Comparison of ENCODE assay signal across 8 mouse cellular contexts in the genomic region with DNA sequence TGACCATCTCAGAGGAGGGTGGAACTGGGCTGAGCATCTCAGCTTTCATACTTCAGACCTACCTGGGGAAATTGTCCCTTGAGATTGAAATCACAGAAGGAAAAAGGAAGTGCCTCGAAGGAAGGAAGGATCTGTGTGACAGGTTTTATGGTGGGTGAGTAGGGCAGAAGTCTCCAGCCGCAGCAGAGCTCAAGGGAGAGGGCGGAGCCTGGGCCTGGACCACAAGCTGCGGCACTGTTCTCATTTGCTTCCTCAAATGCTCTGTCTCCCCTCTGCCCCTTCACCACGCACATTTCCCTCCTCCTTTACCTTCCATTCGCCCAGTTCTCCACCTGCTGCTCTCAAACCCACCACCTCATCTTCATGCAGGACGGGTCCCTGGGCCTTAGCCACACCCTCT. TPM values are rescaled to one million over a fixed set of nuclear protein-coding genes. Genes with fewer than 3 reads are reported as not detected.
DNase-seq lines count a peak whose midpoint lies in the region; ATAC-seq and TF ChIP-seq lines count a peak whose summit lies in the region.

No protein-coding gene starts in this region.

- no peaks in the 10 kb centered on the region for H3K36me3 ChIP-seq in kidney, embryonic 15.5 days
- H3K36me3 ChIP-seq in kidney, adult 2 months (ENCODE audit: control insufficient read depth, insufficient read depth, low read length), result no peaks in the 10 kb centered on the region
- H3K36me3 ChIP-seq in liver, embryonic 13.5 days, result no peaks in the 10 kb centered on the region
- no peaks in the 10 kb centered on the region for H3K36me3 ChIP-seq in spleen, adult 2 months (ENCODE audit: control insufficient read depth, insufficient read depth, low read length)
- H3K36me3 ChIP-seq in midbrain, postnatal 0 days (ENCODE audit: insufficient read depth, low read length), result no peaks in the 10 kb centered on the region
- H3K36me3 ChIP-seq in midbrain, embryonic 11.5 days (ENCODE audit: control insufficient read depth, insufficient read depth, low read length), result no peaks in the 10 kb centered on the region

- DNase-seq in kidney, adult 2 months, result no peak
- no peak for DNase-seq in liver, embryonic 13.5 days
- peak; percentile 56 to 84 for DNase-seq in spleen, adult 2 months (ENCODE audit: low read depth in 1 of 2, low spot score in 2 of 2)
- no peak for DNase-seq in layer of hippocampus, adult 8-10 months (ENCODE audit: low spot score in 2 of 2)
- no peak for DNase-seq in midbrain, postnatal 0 days (ENCODE audit: low spot score)
- no peak for DNase-seq in midbrain, embryonic 11.5 days (ENCODE audit: low spot score, missing footprints)

- no peak overlapping the region for H3K4me3 ChIP-seq in kidney, embryonic 15.5 days (replicated peaks)
- no peak overlapping the region for H3K4me3 ChIP-seq in kidney, adult 2 months (ENCODE audit: insufficient read depth, low read depth, low read length)
- peak overlapping the region; percentile 3; the same call in 1 of the 2 replicates for H3K4me3 ChIP-seq in bone marrow macrophage, adult 2 months (ENCODE audit: insufficient read depth, low read length)
- H3K4me3 ChIP-seq in liver, embryonic 13.5 days (replicated peaks), result no peak overlapping the region
- peak overlapping the region; percentile 29; the same call in 1 of the 2 replicates for H3K4me3 ChIP-seq in spleen, adult 2 months (ENCODE audit: extremely low read depth, insufficient read depth, insufficient read length)
- no peak overlapping the region for H3K4me3 ChIP-seq in midbrain, postnatal 0 days (ENCODE audit: low read depth, low read length)
- no peak overlapping the region for H3K4me3 ChIP-seq in midbrain, embryonic 11.5 days (ENCODE audit: low read depth, low read length)

- no peak overlapping the region for H3K9ac ChIP-seq in kidney, embryonic 15.5 days
- no peak overlapping the region for H3K9ac ChIP-seq in liver, embryonic 13.5 days
- no peak overlapping the region for H3K9ac ChIP-seq in midbrain, postnatal 0 days (replicated peaks; ENCODE audit: low read length, poor library complexity, severe bottlenecking)
- H3K9ac ChIP-seq in midbrain, embryonic 11.5 days (ENCODE audit: low read length), result no peak overlapping the region

- TF ChIP-seq CTCF in kidney, adult 2 months (conservative IDR thresholded peaks at IDR 0.05; ENCODE audit: insufficient read depth, insufficient read length, low read depth, low read length), result no peak
- no peak for TF ChIP-seq CTCF in bone marrow macrophage, adult 2 months (IDR thresholded peaks at IDR 0.05; ENCODE audit: low read depth, low read length)
- no peak for TF ChIP-seq CTCF in spleen, adult 2 months (IDR thresholded peaks at IDR 0.05; ENCODE audit: extremely low read depth, insufficient read depth, insufficient read length, insufficient replicate concordance)
- TF ChIP-seq CTCF in midbrain, postnatal 0 days (IDR thresholded peaks at IDR 0.05), result no peak

- 12% methylated on average over 7 of the region's 7 CpGs for WGBS in kidney, embryonic 15.5 days
- WGBS in kidney, adult 2 months, result 25% methylated on average over 7 of the region's 7 CpGs
- 10% methylated on average over 7 of the region's 7 CpGs for WGBS in liver, embryonic 13.5 days (ENCODE audit: insufficient replicate concordance)
- 6% methylated on average over 7 of the region's 7 CpGs for WGBS in spleen, adult 2 months
- WGBS in midbrain, postnatal 0 days, result 31% methylated on average over 7 of the region's 7 CpGs
- 26% methylated on average over 7 of the region's 7 CpGs for WGBS in midbrain, embryonic 11.5 days

- no peaks in the 10 kb centered on the region for H3K9me3 ChIP-seq in kidney, embryonic 15.5 days (replicated peaks)
- no peaks in the 10 kb centered on the region for H3K9me3 ChIP-seq in liver, embryonic 13.5 days (replicated peaks)
- no peaks in the 10 kb centered on the region for H3K9me3 ChIP-seq in midbrain, postnatal 0 days (ENCODE audit: low read length)
- peaks cover 2% of the 10 kb centered on the region; the same call in 1 of the 2 replicates for H3K9me3 ChIP-seq in midbrain, embryonic 11.5 days (ENCODE audit: control insufficient read depth, low read length)

- peak overlapping the region; percentile 35 for H3K4me2 ChIP-seq in kidney, embryonic 15.5 days
- peak overlapping the region; percentile 26 for H3K4me2 ChIP-seq in liver, embryonic 13.5 days
- no peak overlapping the region for H3K4me2 ChIP-seq in midbrain, postnatal 0 days (ENCODE audit: low read depth, low read length, poor library complexity, severe bottlenecking)
- H3K4me2 ChIP-seq in midbrain, embryonic 11.5 days, result no peak overlapping the region

- H3K27me3 ChIP-seq in kidney, embryonic 15.5 days, result no peaks in the 10 kb centered on the region; the same call in 1 of the 2 replicates
- no peaks in the 10 kb centered on the region for H3K27me3 ChIP-seq in kidney, adult 2 months (replicated peaks; ENCODE audit: control insufficient read depth, insufficient read depth, low read length)
- no peaks in the 10 kb centered on the region for H3K27me3 ChIP-seq in liver, embryonic 13.5 days
- no peaks in the 10 kb centered on the region for H3K27me3 ChIP-seq in spleen, adult 2 months (ENCODE audit: control insufficient read depth, insufficient read depth, low read length)
- H3K27me3 ChIP-seq in midbrain, postnatal 0 days (ENCODE audit: insufficient read depth, low read length), result no peaks in the 10 kb centered on the region
- H3K27me3 ChIP-seq in midbrain, embryonic 11.5 days (ENCODE audit: control insufficient read depth, insufficient read depth, low read length), result no peaks in the 10 kb centered on the region

- peak; percentile 53; the same call in 1 of the 2 replicates for ATAC-seq in kidney, embryonic 15.5 days (replicated peaks; ENCODE audit: low FRiP score)
- no peak for ATAC-seq in liver, embryonic 13.5 days (ENCODE audit: low read depth)
- ATAC-seq in midbrain, postnatal 0 days (ENCODE audit: low FRiP score), result no peak
- ATAC-seq in midbrain, embryonic 11.5 days (ENCODE audit: low FRiP score), result no peak

- H3K27ac ChIP-seq in kidney, embryonic 15.5 days, result peak overlapping the region; percentile 71; the same call in 1 of the 2 replicates
- no peak overlapping the region for H3K27ac ChIP-seq in kidney, adult 2 months (ENCODE audit: insufficient read depth, low read depth, low read length)
- H3K27ac ChIP-seq in bone marrow macrophage, adult 2 months (ENCODE audit: insufficient read depth, low read depth, low read length), result no peak overlapping the region
- H3K27ac ChIP-seq in liver, embryonic 13.5 days, result no peak overlapping the region
- H3K27ac ChIP-seq in spleen, adult 2 months (ENCODE audit: insufficient read depth, low read length), result peak overlapping the region; percentile 83
- no peak overlapping the region for H3K27ac ChIP-seq in midbrain, postnatal 0 days (ENCODE audit: low read depth, low read length)
- H3K27ac ChIP-seq in midbrain, embryonic 11.5 days (ENCODE audit: low read depth, low read length), result no peak overlapping the region

- no peak for TF ChIP-seq POLR2A in kidney, adult 2 months (IDR thresholded peaks at IDR 0.05; ENCODE audit: low read depth, low read length)
- no peak for TF ChIP-seq POLR2A in bone marrow macrophage, adult 2 months (IDR thresholded peaks at IDR 0.05; ENCODE audit: borderline replicate concordance, low read depth, low read length)
- TF ChIP-seq POLR2A in spleen, adult 2 months (IDR thresholded peaks at IDR 0.05; ENCODE audit: low read depth, low read length), result peak; percentile 20; the same call in 1 of the 2 replicates

- peaks cover 31% of the 10 kb centered on the region for H3K4me1 ChIP-seq in kidney, embryonic 15.5 days
- H3K4me1 ChIP-seq in kidney, adult 2 months (ENCODE audit: control insufficient read depth, insufficient read depth, low read length), result no peaks in the 10 kb centered on the region
- peaks cover 9% of the 10 kb centered on the region for H3K4me1 ChIP-seq in bone marrow macrophage, adult 2 months (ENCODE audit: control insufficient read depth, insufficient read depth, low read length)
- H3K4me1 ChIP-seq in liver, embryonic 13.5 days (replicated peaks), result peaks cover 38% of the 10 kb centered on the region
- H3K4me1 ChIP-seq in spleen, adult 2 months (ENCODE audit: control insufficient read depth, insufficient read depth, insufficient read length), result peaks cover 18% of the 10 kb centered on the region; the same call in 1 of the 2 replicates
- H3K4me1 ChIP-seq in midbrain, postnatal 0 days (ENCODE audit: insufficient read depth, low read length), result no peaks in the 10 kb centered on the region
- H3K4me1 ChIP-seq in midbrain, embryonic 11.5 days (ENCODE audit: control insufficient read depth, insufficient read depth, low read length), result no peaks in the 10 kb centered on the region

RNA-seq across cellular contexts. Expression of a gene that starts 42.2 kb away (rescaled TPM):
- 33.1 and 33.8 TPM in 2 replicates for polyA plus RNA-seq in kidney, embryonic 15.5 days (2015; fragmentation: Nextera tagmentation; extraction: Ambion mirVana)
- polyA plus RNA-seq in kidney, adult 2 months (2012; rRNA removed), result 16.3 and 20.0 TPM in 2 replicates
- 69.2 and 82.2 TPM in 2 replicates for polyA plus RNA-seq in bone marrow macrophage, adult 2 months (2012; ENCODE audit: insufficient read depth, insufficient read length, missing spikeins)
- polyA plus RNA-seq in liver, embryonic 13.5 days (2015; fragmentation: Nextera tagmentation; extraction: Ambion mirVana), result 4.8 and 5.7 TPM in 2 replicates
- 45.7 and 63.3 TPM in 2 replicates for polyA plus RNA-seq in spleen, adult 2 months (2012; rRNA removed)
- total RNA-seq in layer of hippocampus, adult 8-10 months (2022), result 10 to 100 TPM; 22.9 to 29.1 (median 26.8) TPM
- 22.8 and 33.5 TPM in 2 replicates for total RNA-seq in midbrain, postnatal 0 days (2014; rRNA removed)
- polyA plus RNA-seq in midbrain, postnatal 0 days (2015; fragmentation: Nextera tagmentation; extraction: Ambion mirVana), result 5.4 and 6.1 TPM in 2 replicates
- 17.0 and 17.6 TPM in 2 replicates for polyA plus RNA-seq in midbrain, embryonic 11.5 days (2014; fragmentation: Nextera tagmentation; extraction: Ambion mirVana)

Comparison
In these comparisons a context has a peak if more than half of its experiments do, and no peak if none do; other contexts are left out.
1. H3K27ac ChIP-seq: peak in kidney, embryonic 15.5 days (single experiment) and spleen, adult 2 months (single experiment); none in kidney, adult 2 months (single experiment), bone marrow macrophage, adult 2 months (single experiment), liver, embryonic 13.5 days (single experiment), midbrain, postnatal 0 days (single experiment) and midbrain, embryonic 11.5 days (single experiment).
2. H3K4me2 ChIP-seq: peak in kidney, embryonic 15.5 days (single experiment) and liver, embryonic 13.5 days (single experiment); none in midbrain, postnatal 0 days (single experiment) and midbrain, embryonic 11.5 days (single experiment).
3. H3K4me3 ChIP-seq: peak in bone marrow macrophage, adult 2 months (single experiment) and spleen, adult 2 months (single experiment); none in kidney, embryonic 15.5 days (single experiment), kidney, adult 2 months (single experiment), liver, embryonic 13.5 days (single experiment), midbrain, postnatal 0 days (single experiment) and midbrain, embryonic 11.5 days (single experiment).
4. DNase-seq: peak in spleen, adult 2 months (2 of 2); none in kidney, adult 2 months (single experiment), liver, embryonic 13.5 days (single experiment), layer of hippocampus, adult 8-10 months (0 of 2), midbrain, postnatal 0 days (single experiment) and midbrain, embryonic 11.5 days (single experiment).